Mouse (Mus musculus) liver, embryonic 11.5 days (tissue): ENCODE measurements around the gene Tatdn2. TPM values are rescaled to one million over a fixed set of nuclear protein-coding genes. Genes with fewer than 3 reads are reported as not detected.

Source experiments
- ATAC-seq: fragments of 200-750 bp; cut with Nextera tagmentation; replicated peaks from 2 replicates; pipeline ENCODE4 v1.8.0; 2017; ENCODE audit warnings: moderate number of reproducible peaks, mild to moderate bottlenecking, moderate TSS enrichment, moderate library complexity; ENCODE audit not compliant: low FRiP score
- DNase-seq: peaks from one replicate; pipeline ENCODE4 v3.0.0-alpha.2; 2017; ENCODE audit warnings: low spot score
- H3K27ac ChIP-seq: fragments of 300-500 bp; sonication (generic); 2 replicates; pipeline ENCODE4 v1.5.1; 2014; ENCODE audit warnings: mild to moderate bottlenecking, low read depth, low read length, control low read depth
- H3K27me3 ChIP-seq: fragments of 300-500 bp; sonication (generic); replicated peaks from 2 replicates; pipeline ENCODE4 v1.6.1; 2014; ENCODE audit warnings: low read length, mixed read lengths; ENCODE audit not compliant: control insufficient read depth, insufficient read depth
- H3K36me3 ChIP-seq: fragments of 300-500 bp; sonication (generic); 2 replicates; pipeline ENCODE4 v1.6.1; 2014; ENCODE audit warnings: mild to moderate bottlenecking, low read length, moderate library complexity, mixed read lengths; ENCODE audit not compliant: control insufficient read depth, insufficient read depth
- H3K4me1 ChIP-seq: fragments of 300-500 bp; sonication (generic); replicated peaks from 2 replicates; pipeline ENCODE4 v1.6.1; 2014; ENCODE audit warnings: low read length, mixed read lengths; ENCODE audit not compliant: control insufficient read depth, insufficient read depth
- H3K4me2 ChIP-seq: fragments of 300-500 bp; sonication (generic); 2 replicates; pipeline ENCODE4 v1.6.1; 2014; ENCODE audit warnings: mild to moderate bottlenecking, control low read depth, moderate library complexity
- H3K4me3 ChIP-seq: fragments of 300-500 bp; sonication (generic); 2 replicates; pipeline ENCODE4 v1.5.1; 2014; ENCODE audit warnings: low read depth, low read length, control low read depth
- H3K9ac ChIP-seq: fragments of 300-500 bp; sonication (generic); 2 replicates; pipeline ENCODE4 v1.6.1; 2014; ENCODE audit warnings: low read depth, low read length, control low read depth
- H3K9me3 ChIP-seq: fragments of 300-500 bp; sonication (generic); 2 replicates; pipeline ENCODE4 v1.6.1; 2016; ENCODE audit warnings: low read length, inconsistent platforms, mixed read lengths; ENCODE audit not compliant: control insufficient read depth
- WGBS: fragments of 180-500 bp; shearing (Covaris S2); extraction: QIAGEN DNeasy Blood & Tissue Kit; methylation state at CpG from one replicate; pipeline ENCODE4 v1.1.7; 2014; 5-methylcytosine and 5-hydroxymethylcytosine counted together
- polyA plus RNA-seq: library from polyadenylated mRNA; unstranded; fragments of >200 nt; fragmentation: Nextera tagmentation; extraction: Ambion mirVana; gene quantifications from 2 replicates; pipeline ENCODE4 v1.2.1, GENCODE M21; 2014

Gene Tatdn2
- polyA plus RNA-seq, 1 experiment from 2014 or later = 1.2 TPM

DNA sequence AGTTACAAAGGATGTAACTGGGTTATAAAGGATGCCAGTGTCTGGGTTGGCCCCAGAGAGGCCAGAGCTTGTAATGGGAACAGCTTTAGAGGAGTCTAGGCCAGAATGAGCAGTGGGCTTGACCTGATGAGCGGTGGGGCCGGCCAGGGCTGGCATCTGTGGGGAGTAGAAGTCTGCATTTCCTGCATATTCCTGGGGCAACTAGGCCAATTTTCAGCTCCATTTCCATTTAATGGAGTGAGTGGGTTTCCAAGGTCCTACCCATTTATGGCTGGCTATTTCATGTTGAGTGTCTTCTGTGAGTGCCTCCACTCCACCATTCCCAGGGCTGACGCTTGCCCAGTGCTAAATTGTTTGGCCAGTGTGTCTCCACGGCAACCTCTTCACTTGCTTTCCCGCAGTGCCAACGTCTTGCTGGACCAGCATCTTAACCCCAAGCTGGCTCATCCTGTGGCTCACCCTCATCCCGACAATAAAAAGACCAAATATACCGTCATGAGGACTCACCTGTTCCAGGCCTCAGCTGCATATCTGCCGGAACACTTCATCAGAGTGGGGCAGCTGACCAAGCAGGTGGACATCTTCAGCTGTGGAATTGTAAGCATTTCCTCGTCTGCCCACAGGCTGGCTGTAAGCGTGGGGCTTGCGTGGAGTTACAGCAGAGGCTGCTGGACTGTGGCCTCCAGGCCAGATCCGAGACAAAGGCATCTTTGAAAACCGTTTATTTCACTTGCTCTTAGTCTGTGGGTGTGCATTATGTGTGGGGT, 18.4 kb upstream of the Tatdn2 start:
- no peaks in the 10 kb centered on the region for H3K36me3 ChIP-seq
- no peaks in the 10 kb centered on the region for H3K9me3 ChIP-seq
- no peak overlapping the region for H3K4me3 ChIP-seq
- H3K4me1 ChIP-seq = peaks cover 5% of the 10 kb centered on the region; the same call in 1 of the 2 replicates
- H3K27me3 ChIP-seq = no peaks in the 10 kb centered on the region
- H3K4me2 ChIP-seq = no peak overlapping the region
- no peak overlapping the region for H3K9ac ChIP-seq
- WGBS = 85% methylated on average over 14 of the region's 14 CpGs
- no peak overlapping the region for H3K27ac ChIP-seq
- ATAC-seq (no peak), DNase-seq (no peak)

DNA sequence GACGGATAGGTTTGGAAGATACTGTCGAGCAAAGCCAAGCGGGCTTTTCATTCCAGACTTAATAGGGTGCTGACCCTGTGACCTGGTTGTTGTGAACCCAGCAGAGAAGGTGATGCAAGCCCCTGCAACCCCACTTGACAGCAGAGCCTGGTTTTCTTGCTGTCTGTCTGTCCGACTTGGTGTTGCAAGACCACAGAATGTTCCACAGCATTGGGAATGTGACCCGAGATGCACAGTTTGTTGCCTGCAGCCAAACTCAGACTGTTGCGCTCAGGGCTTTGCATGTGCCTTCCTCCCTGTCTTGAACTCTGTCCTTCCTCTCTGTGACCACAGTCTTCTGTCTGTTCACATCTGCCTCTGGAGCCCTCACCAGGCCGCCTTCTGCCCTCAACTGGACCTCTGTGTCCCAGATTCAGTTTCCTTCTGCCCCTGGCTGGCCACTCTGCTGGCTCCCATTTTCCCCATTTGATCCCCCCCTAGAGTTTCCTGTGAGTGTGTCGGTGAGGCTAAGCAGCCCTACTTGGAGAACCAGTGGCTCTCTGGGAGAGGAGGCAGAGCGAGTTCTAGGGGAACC, 16.8 kb upstream of the Tatdn2 start:
- no peak overlapping the region for H3K4me2 ChIP-seq
- no peak overlapping the region for H3K27ac ChIP-seq
- H3K9ac ChIP-seq = no peak overlapping the region
- DNase-seq = no peak
- 67% methylated on average over 9 of the region's 9 CpGs for WGBS
- H3K4me3 ChIP-seq = no peak overlapping the region
- H3K36me3 ChIP-seq = no peaks in the 10 kb centered on the region
- no peaks in the 10 kb centered on the region for H3K9me3 ChIP-seq
- peaks cover 5% of the 10 kb centered on the region; the same call in 1 of the 2 replicates for H3K4me1 ChIP-seq
- no peaks in the 10 kb centered on the region for H3K27me3 ChIP-seq
- ATAC-seq = no peak

DNA sequence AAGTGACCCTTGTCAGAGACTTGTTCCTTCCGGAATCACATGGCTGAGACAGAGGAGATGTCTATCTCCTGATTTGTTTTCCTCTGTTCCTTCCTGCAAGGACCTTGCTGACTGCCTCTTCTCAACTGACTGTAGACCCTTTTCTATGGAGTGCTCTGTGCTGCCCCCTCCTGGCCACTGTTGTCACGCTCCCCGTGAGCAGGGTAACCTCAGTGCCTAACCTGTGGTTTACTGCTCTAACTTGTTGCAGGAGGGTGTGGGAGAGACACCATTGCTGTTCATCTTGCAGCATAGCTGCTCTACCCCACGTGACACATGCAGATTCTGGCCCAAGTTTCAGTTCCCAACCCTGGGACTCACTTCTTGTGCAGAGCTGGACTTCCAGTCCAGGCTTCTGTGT, 15.6 kb upstream of the Tatdn2 start:
- H3K27ac ChIP-seq = no peak overlapping the region
- DNase-seq (peak; percentile 81), ATAC-seq (peak; percentile 78)
- H3K4me2 ChIP-seq = no peak overlapping the region
- no peaks in the 10 kb centered on the region for H3K27me3 ChIP-seq
- H3K9me3 ChIP-seq = no peaks in the 10 kb centered on the region
- no peak overlapping the region for H3K9ac ChIP-seq
- no peak overlapping the region for H3K4me3 ChIP-seq
- 12% methylated on average over 4 of the region's 4 CpGs for WGBS
- no peaks in the 10 kb centered on the region for H3K36me3 ChIP-seq
- peaks cover 5% of the 10 kb centered on the region; the same call in 1 of the 2 replicates for H3K4me1 ChIP-seq

DNA sequence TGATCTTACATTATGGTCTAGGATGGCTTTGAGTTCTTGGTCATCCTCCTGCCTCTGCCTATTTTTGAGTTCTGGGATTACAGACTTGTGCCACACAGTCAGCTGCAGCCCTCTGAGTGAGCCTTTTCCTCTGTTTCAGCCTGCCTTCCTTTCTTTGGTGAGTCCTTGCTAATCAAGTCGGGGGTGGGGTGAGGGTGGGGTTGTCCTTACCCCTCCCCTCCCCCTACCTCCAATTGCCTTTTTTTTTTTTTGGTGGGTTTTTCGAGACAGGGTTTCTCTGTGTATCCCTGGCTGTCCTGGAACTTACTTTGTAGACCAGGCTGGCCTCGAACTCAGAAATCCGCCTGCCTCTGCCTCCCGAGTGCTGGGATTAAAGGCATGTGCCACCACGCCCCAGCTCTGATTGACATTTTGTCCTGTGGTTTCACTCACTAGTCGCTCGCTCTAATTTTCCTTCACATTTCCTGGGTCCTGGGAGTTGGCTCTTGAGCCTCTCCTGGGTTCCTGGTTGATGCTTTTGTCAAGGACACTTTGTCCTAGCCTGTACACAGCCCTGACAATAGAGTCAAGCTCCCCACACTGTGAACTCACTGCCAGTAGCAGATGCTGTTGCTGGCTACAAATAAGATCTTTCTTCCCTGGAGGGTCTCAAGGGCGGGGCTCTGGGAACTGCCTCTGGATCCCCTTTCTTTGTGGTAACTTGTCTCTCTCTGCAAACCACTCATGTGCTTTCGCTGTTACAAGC, 13.6 kb upstream of the Tatdn2 start:
- no peaks in the 10 kb centered on the region for H3K36me3 ChIP-seq
- peaks cover 5% of the 10 kb centered on the region; the same call in 1 of the 2 replicates for H3K4me1 ChIP-seq
- H3K27ac ChIP-seq = no peak overlapping the region
- H3K9me3 ChIP-seq = no peaks in the 10 kb centered on the region
- H3K4me3 ChIP-seq = no peak overlapping the region
- no peak for ATAC-seq
- H3K9ac ChIP-seq = no peak overlapping the region
- no peaks in the 10 kb centered on the region for H3K27me3 ChIP-seq
- 75% methylated on average over 10 of the region's 10 CpGs for WGBS
- DNase-seq = no peak
- no peak overlapping the region for H3K4me2 ChIP-seq

DNA sequence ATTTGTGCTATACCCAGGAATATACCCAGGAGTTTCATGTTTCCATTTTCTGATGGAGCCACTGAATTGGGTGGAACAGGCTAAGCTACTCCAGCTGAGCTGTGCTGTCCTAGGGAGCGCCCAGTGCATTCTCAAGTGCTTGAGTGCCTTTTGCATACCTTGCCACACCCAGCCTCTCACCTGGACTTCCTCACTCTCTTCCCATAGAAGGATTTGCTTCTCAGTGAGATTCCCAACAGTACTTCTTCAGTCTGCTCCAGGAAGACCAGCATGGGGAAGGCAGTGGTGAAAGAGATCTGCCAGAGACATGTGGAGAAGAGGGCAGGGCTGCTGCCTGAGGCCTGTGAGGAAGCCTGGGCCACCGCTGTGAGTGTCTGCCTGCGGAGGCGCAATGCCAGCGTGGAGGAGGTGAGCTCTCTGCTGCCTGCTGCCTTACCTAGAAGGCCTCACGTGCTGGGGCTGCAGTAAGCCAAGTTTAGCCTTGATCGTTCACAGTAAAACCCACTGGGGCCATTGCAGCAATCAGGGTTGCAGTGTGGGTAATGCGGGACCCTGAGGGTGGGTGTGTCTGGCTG, 10.2 kb upstream of the Tatdn2 start:
- Histone ChIP-seq H3K27me3 (no peaks in the 10 kb centered on the region), H3K4me3 (no peak overlapping the region), H3K4me1 (peaks cover 16% of the 10 kb centered on the region), H3K9ac (no peak overlapping the region), H3K36me3 (no peaks in the 10 kb centered on the region), H3K27ac (no peak overlapping the region), H3K4me2 (no peak overlapping the region), H3K9me3 (no peaks in the 10 kb centered on the region)
- WGBS = 60% methylated on average over 8 of the region's 8 CpGs
- DNase-seq (no peak), ATAC-seq (no peak)

DNA sequence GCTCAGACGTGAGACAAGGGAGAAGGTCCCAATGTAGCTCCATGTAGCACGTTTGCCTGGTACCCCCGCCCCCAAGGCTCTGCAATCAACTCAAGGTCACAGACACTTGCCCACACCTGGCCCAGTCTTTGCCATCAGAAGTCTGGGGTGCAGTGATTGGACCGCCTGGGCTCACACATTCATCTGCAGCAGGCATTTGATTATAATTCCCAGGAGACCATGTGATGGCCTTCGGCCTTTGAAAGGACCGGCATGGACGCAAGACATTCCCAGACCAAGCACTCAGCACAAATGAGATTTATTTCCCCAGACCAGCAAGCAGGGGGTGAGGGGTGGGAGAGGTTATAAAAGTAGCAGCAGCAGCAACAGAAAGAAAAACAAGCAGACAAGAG, 6.8 kb upstream of the Tatdn2 start:
- DNase-seq = peak; percentile 52
- peak overlapping the region; percentile 15 for H3K9ac ChIP-seq

DNA sequence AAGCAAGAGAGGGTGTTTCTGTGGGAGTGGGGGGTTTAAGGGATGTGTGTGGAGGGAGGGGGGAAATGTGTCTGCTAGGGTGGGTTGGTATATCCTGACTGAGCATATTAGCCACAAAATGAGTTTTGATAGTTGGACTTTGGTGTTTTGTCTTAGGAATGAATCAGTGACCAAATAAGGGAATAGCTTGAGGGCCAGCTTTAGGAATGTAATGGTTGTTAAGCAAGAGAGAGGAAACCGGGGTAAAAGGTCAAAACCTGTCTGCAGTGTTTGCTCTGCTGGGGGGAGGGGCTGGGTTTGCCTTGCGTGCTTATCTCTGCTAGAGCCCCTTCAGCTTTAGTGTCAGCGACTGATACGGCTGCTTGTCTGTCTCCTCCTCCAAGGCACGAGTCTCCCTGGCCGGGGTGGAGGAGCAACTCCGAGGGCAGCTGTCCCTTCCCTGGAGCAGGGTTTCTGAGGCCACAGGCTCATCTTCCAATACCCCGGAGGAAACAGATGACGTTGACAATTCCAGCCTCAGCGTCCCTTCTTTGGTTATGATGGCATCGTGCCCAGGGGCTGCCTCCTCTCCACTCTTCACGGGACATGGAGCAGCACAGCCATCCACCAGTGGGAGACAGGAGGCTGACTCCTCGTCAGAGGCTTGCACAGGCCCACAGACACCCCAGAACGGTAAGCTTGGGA, 6.3 kb upstream of the Tatdn2 start:
- no peaks in the 10 kb centered on the region for H3K9me3 ChIP-seq
- peaks cover 43% of the 10 kb centered on the region for H3K4me1 ChIP-seq
- peak overlapping the region; percentile 71 for H3K9ac ChIP-seq
- peak overlapping the region; percentile 95 for H3K27ac ChIP-seq
- H3K27me3 ChIP-seq = no peaks in the 10 kb centered on the region
- peak overlapping the region; percentile 67 for H3K4me2 ChIP-seq
- H3K4me3 ChIP-seq = peak overlapping the region; percentile 48
- ATAC-seq = peak; percentile 95
- peaks cover 2% of the 10 kb centered on the region; the same call in 1 of the 2 replicates for H3K36me3 ChIP-seq
- under 1% methylated on average over 14 of the region's 14 CpGs for WGBS
- peak; percentile 83 for DNase-seq

More for the DNA sequence above, 6.8 kb upstream of the Tatdn2 start:
- peaks cover 38% of the 10 kb centered on the region for H3K4me1 ChIP-seq
- ATAC-seq = peak; percentile 2; the same call in 1 of the 2 replicates
- peak overlapping the region; percentile 67 for H3K4me2 ChIP-seq
- no peak overlapping the region; the same call in 1 of the 2 replicates for H3K4me3 ChIP-seq
- no peaks in the 10 kb centered on the region for H3K9me3 ChIP-seq
- WGBS = 36% methylated on average over 7 of the region's 7 CpGs
- no peaks in the 10 kb centered on the region for H3K27me3 ChIP-seq
- H3K27ac ChIP-seq = peak overlapping the region; percentile 95
- peaks cover 2% of the 10 kb centered on the region; the same call in 1 of the 2 replicates for H3K36me3 ChIP-seq

DNA sequence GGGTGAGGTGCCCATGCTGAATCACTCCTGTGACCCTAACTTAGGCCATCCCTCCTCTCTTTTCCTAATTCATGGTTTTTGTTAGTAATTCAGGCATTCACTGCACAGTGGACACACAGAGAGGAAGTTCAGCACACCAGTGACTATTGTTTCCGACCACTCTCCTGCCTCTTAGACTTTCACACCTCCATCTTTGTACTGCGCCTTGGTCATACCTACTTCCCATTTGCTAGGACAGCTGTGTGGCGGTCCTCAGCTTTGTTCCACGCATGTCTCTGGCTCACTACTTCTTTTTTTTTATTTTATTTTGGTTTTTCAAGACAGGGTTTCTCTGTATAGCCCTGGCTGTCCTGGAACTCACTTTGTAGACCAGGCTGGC, 5.8 kb upstream of the Tatdn2 start:
- ATAC-seq = peak; percentile 13; the same call in 1 of the 2 replicates
- 48% methylated on average over 4 of the region's 4 CpGs for WGBS

More for the DNA sequence above, 5.8 kb upstream of the Tatdn2 start:
- Histone ChIP-seq H3K27me3 (no peaks in the 10 kb centered on the region), H3K4me1 (peaks cover 49% of the 10 kb centered on the region), H3K9me3 (no peaks in the 10 kb centered on the region), H3K9ac (peak overlapping the region; percentile 71), H3K27ac (peak overlapping the region; percentile 95), H3K4me3 (peak overlapping the region; percentile 48), H3K4me2 (peak overlapping the region; percentile 67), H3K36me3 (peaks cover 2% of the 10 kb centered on the region; the same call in 1 of the 2 replicates)
- DNase-seq = no peak
